Comparison of ENCODE assay signal across 17 mouse cellular contexts in genomic region chr17:44690410-44691035, GRCm38 (mm10).
DNase-seq lines count a peak whose midpoint lies in the region; ATAC-seq lines count a peak whose summit lies in the region.
"Had no signal": no experiment of that assay in that cellular context is flagged by ENCODE, and none has a peak within 500 bp of the region (broad histone marks: within the 10 kb centered on the region; RNA-seq: fewer than 3 reads in every experiment).

No protein-coding gene starts in this region.

- peak overlapping the region; percentile 73 for H3K4me3 ChIP-seq in megakaryocyte, embryonic 14.5 days (replicated peaks)
- no peak overlapping the region for H3K4me3 ChIP-seq in intestine, embryonic 15.5 days (replicated peaks)
- no peak overlapping the region for H3K4me3 ChIP-seq in midbrain, embryonic 15.5 days
- H3K4me3 ChIP-seq: forebrain, embryonic 12.5 days; gastrocnemius, adult 2 months; heart, embryonic 10.5 days; hindbrain, embryonic 10.5 days; layer of hippocampus, adult 2 months; limb, embryonic 15.5 days had no signal

- H3K27me3 ChIP-seq in megakaryocyte, embryonic 14.5 days (replicated peaks) = no peaks in the 10 kb centered on the region
- H3K27me3 ChIP-seq in intestine, embryonic 15.5 days (replicated peaks) = no peaks in the 10 kb centered on the region
- H3K27me3 ChIP-seq in midbrain, embryonic 15.5 days (replicated peaks) = no peaks in the 10 kb centered on the region
- H3K27me3 ChIP-seq: forebrain, embryonic 12.5 days; limb, embryonic 15.5 days had no signal

- H3K4me2 ChIP-seq in intestine, embryonic 15.5 days (replicated peaks) = no peak overlapping the region
- H3K4me2 ChIP-seq in midbrain, embryonic 15.5 days = no peak overlapping the region
- H3K4me2 ChIP-seq: forebrain, embryonic 12.5 days; limb, embryonic 15.5 days; lung, embryonic 14.5 days had no signal

- no peak overlapping the region for H3K9ac ChIP-seq in intestine, embryonic 15.5 days
- no peak overlapping the region for H3K9ac ChIP-seq in midbrain, embryonic 15.5 days
- H3K9ac ChIP-seq: forebrain, embryonic 12.5 days; limb, embryonic 15.5 days; lung, embryonic 14.5 days had no signal

- peaks cover 43% of the 10 kb centered on the region for H3K4me1 ChIP-seq in megakaryocyte, embryonic 14.5 days
- H3K4me1 ChIP-seq in intestine, embryonic 15.5 days (replicated peaks) = no peaks in the 10 kb centered on the region
- H3K4me1 ChIP-seq in midbrain, embryonic 15.5 days = 0 out of 2 replicates have a peak, but pooled peaks cover under 1% of the 10 kb centered on the region
- H3K4me1 ChIP-seq: forebrain, embryonic 12.5 days had no signal

- H3K9me3 ChIP-seq in megakaryocyte, embryonic 14.5 days = no peaks in the 10 kb centered on the region
- H3K9me3 ChIP-seq in intestine, embryonic 15.5 days = no peaks in the 10 kb centered on the region
- no peaks in the 10 kb centered on the region for H3K9me3 ChIP-seq in midbrain, embryonic 15.5 days
- H3K9me3 ChIP-seq: forebrain, embryonic 12.5 days; heart, embryonic 10.5 days; hindbrain, embryonic 10.5 days; limb, embryonic 15.5 days had no signal

- no peaks in the 10 kb centered on the region for H3K36me3 ChIP-seq in megakaryocyte, embryonic 14.5 days (replicated peaks; ENCODE audit: low read length)
- no peaks in the 10 kb centered on the region for H3K36me3 ChIP-seq in intestine, embryonic 15.5 days
- H3K36me3 ChIP-seq in midbrain, embryonic 15.5 days (replicated peaks) = no peaks in the 10 kb centered on the region
- H3K36me3 ChIP-seq: forebrain, embryonic 12.5 days; heart, embryonic 10.5 days; hindbrain, embryonic 10.5 days; limb, embryonic 15.5 days had no signal

- no peak overlapping the region for H3K27ac ChIP-seq in intestine, embryonic 15.5 days
- no peak overlapping the region for H3K27ac ChIP-seq in midbrain, embryonic 15.5 days
- H3K27ac ChIP-seq: forebrain, embryonic 12.5 days; gastrocnemius, adult 2 months; heart, embryonic 10.5 days; hindbrain, embryonic 10.5 days; layer of hippocampus, adult 2 months; limb, embryonic 15.5 days had no signal

- DNase-seq in CD4-positive, CD25-positive, alpha-beta regulatory T cell, adult 2 months (ENCODE audit: low read depth, low spot score) = peak; percentile 75
- peak; percentile 52 for DNase-seq in MEL-GATA-1-ER (ENCODE audit: extremely low read depth, low read depth)
- DNase-seq in thymus, postnatal 0 days (ENCODE audit: low spot score) = peak; percentile 62
- no peak for DNase-seq in spleen, postnatal 10 days (ENCODE audit: low spot score in 2 of 2)
- DNase-seq: cerebellum, adult 9-11 months; gastrocnemius, adult 2 months; kidney, adult 2 months; lung, embryonic 14.5 days had no signal

- no peak for ATAC-seq in intestine, embryonic 15.5 days
- ATAC-seq in midbrain, embryonic 15.5 days (replicated peaks) = no peak
- ATAC-seq: midbrain, embryonic 16.5 days had no signal

- WGBS in intestine, embryonic 15.5 days = 84% methylated on average over 5 of the region's 5 CpGs
- WGBS in midbrain, embryonic 15.5 days = 89% methylated on average over 5 of the region's 5 CpGs

Comparison
In these comparisons a context has a peak if more than half of its experiments do, and no peak if none do; other contexts are left out.
1. DNase-seq: peak in CD4-positive, CD25-positive, alpha-beta regulatory T cell, adult 2 months (single experiment), MEL-GATA-1-ER (single experiment) and thymus, postnatal 0 days (single experiment); none in spleen, postnatal 10 days (0 of 2).